Mouse (Mus musculus) forebrain, embryonic 15.5 days (tissue): ENCODE measurements around the gene Atf7ip. TPM values are rescaled to one million over a fixed set of nuclear protein-coding genes. Genes with fewer than 3 reads are reported as not detected.

Experiments used
- ATAC-seq: fragments of 200-750 bp; cut with Nextera tagmentation; replicated peaks from 2 replicates; pipeline ENCODE4 v1.8.0; 2017; ENCODE audit warnings: mild to moderate bottlenecking, moderate TSS enrichment, moderate library complexity
- H3K27ac ChIP-seq: fragments of 300-500 bp; sonication (generic); replicated peaks from 2 replicates; pipeline ENCODE4 v1.5.1; 2015; ENCODE audit warnings: mild to moderate bottlenecking, inconsistent platforms
- H3K27me3 ChIP-seq: fragments of 300-500 bp; sonication (generic); 2 replicates; pipeline ENCODE4 v1.6.1; 2015; ENCODE audit warnings: inconsistent platforms
- H3K36me3 ChIP-seq: fragments of 300-500 bp; sonication (generic); 2 replicates; pipeline ENCODE4 v1.6.1; 2015; ENCODE audit warnings: mild to moderate bottlenecking, inconsistent platforms
- H3K4me1 ChIP-seq: fragments of 300-500 bp; sonication (generic); 2 replicates; pipeline ENCODE4 v1.6.1; 2015; ENCODE audit warnings: inconsistent platforms
- H3K4me2 ChIP-seq: fragments of 300-500 bp; sonication (generic); replicated peaks from 2 replicates; pipeline ENCODE4 v1.6.1; 2015; ENCODE audit warnings: mild to moderate bottlenecking, inconsistent platforms
- H3K4me3 ChIP-seq: fragments of 300-500 bp; sonication (generic); 2 replicates; pipeline ENCODE4 v1.5.1; 2015; ENCODE audit warnings: mild to moderate bottlenecking, inconsistent platforms
- H3K9ac ChIP-seq: fragments of 300-500 bp; sonication (generic); replicated peaks from 2 replicates; pipeline ENCODE4 v1.6.1; 2015; ENCODE audit warnings: mild to moderate bottlenecking, inconsistent platforms
- H3K9me3 ChIP-seq: fragments of 300-500 bp; sonication (generic); 2 replicates; pipeline ENCODE4 v1.6.1; 2016; ENCODE audit warnings: inconsistent platforms
- WGBS: fragments of 180-500 bp; shearing (Covaris S2); methylation state at CpG from one replicate; pipeline ENCODE4 v1.1.7; 2015; ENCODE audit warnings: mixed read lengths; 5-methylcytosine and 5-hydroxymethylcytosine counted together
- polyA plus RNA-seq: library from polyadenylated mRNA; unstranded; fragments of >200 nt; fragmentation: Nextera tagmentation; extraction: Ambion mirVana; gene quantifications from 2 replicates; pipeline ENCODE4 v1.2.1, GENCODE M21; 2015

Atf7ip gene
- polyA plus RNA-seq, 1 experiment from 2014 or later: 45.6 TPM

DNA sequence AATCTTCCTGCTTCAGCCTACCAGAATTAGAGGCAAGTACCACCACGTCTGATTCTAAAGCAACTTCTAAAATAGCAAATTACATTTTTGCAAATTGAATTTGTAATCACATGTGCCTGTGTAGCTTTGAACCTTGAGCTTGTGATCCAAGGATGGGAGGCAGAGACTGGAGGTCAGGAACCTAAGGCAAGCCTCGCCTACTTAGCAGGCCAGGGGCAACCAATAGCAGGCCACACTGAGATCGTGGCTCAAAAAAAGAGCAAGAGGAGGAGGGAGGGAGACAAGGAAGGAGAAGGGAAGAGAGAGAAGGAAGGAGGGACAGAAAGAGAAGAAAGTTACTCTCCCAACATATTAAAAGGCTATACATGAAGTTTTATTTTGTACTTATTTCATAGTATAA is 28.5 kb downstream of the Atf7ip start:
- 55% methylated on average over 3 of the region's 3 CpGs for WGBS
- Histone ChIP-seq H3K27ac (peak overlapping the region; percentile 56), H3K4me1 (peaks cover 37% of the 10 kb centered on the region), H3K27me3 (no peaks in the 10 kb centered on the region), H3K4me3 (no peak overlapping the region), H3K4me2 (no peak overlapping the region; the same call in 1 of the 2 replicates), H3K9ac (no peak overlapping the region), H3K9me3 (no peaks in the 10 kb centered on the region), H3K36me3 (peaks cover 4% of the 10 kb centered on the region; the same call in 1 of the 2 replicates)
- ATAC-seq: no peak

DNA sequence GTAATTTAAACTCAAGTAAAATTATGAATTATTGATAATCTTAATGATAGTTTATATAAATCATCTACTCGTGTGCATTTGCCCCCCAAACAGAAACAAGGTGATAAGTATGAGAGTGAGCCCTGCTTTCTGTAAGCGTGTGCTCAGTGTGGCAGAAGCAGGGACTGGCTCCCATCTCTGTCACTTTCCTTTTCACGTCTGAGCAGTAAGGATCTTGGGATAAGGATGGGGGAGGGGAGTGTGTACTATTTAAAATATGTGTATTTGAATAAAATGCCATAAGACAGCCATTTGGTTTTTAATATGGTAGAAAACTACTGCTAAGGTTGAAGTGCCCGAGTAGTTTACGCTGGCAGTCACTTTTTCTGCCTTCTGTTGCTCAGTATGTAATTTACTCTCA is 29.2 kb downstream of the Atf7ip start:
- 46% methylated on average over 5 of the region's 5 CpGs for WGBS
- Histone ChIP-seq H3K9me3 (no peaks in the 10 kb centered on the region; the same call in 1 of the 2 replicates), H3K27ac (peak overlapping the region; percentile 76), H3K36me3 (peaks cover 4% of the 10 kb centered on the region; the same call in 1 of the 2 replicates), H3K9ac (0 out of 2 replicates have a peak overlapping the region, but pooled peaks have one; percentile 10), H3K4me3 (no peak overlapping the region), H3K27me3 (no peaks in the 10 kb centered on the region), H3K4me2 (peak overlapping the region; percentile 27), H3K4me1 (peaks cover 37% of the 10 kb centered on the region)
- no peak for ATAC-seq

DNA sequence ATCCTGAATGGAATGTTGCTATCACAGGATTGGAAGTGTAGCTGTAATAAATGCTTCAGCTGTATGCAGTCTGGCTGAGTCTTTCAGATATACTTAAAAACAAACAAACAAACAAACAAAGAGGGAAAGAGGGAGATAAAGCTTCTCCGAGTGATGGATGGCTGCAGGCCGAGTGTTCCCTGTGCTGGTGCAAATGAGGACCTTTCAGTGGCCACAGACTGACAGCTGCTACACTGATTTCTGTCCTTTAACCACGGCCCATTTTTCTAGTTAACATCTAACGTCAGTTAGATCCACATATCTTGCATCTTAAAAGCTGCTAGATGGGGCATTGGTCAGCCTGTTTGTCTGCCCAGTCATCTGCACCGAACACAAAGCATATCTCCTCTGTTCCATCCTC is 30.2 kb downstream of the Atf7ip start:
- peaks cover 8% of the 10 kb centered on the region; the same call in 1 of the 2 replicates for H3K36me3 ChIP-seq
- H3K4me2 ChIP-seq: peak overlapping the region; percentile 24
- H3K4me3 ChIP-seq: no peak overlapping the region
- peak overlapping the region; percentile 20; the same call in 1 of the 2 replicates for H3K9ac ChIP-seq
- WGBS: 26% methylated on average over 5 of the region's 5 CpGs
- H3K27me3 ChIP-seq: no peaks in the 10 kb centered on the region
- no peak for ATAC-seq
- peaks cover 44% of the 10 kb centered on the region for H3K4me1 ChIP-seq
- H3K9me3 ChIP-seq: no peaks in the 10 kb centered on the region; the same call in 1 of the 2 replicates
- peak overlapping the region; percentile 70 for H3K27ac ChIP-seq

DNA sequence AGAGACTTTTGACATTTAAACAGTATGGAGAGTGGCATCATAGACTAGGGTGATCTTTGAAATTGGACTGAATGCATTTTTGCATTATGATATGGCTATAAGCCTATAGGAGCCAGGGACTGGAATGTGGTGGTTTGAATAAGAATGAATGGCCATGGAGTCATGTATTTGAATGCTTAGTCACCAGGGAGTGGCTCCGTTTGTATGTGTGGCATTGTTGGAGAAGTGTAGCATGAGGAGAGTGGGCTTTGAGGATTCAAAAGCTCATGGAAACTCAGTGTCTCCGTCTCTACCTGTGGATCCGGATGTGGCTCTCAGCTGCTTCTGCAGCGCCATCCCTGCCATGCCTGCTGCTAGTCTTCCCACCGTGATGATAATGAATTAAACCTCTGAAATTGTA is 35.4 kb downstream of the Atf7ip start:
- H3K9ac ChIP-seq: no peak overlapping the region
- 11% methylated on average over 5 of the region's 5 CpGs for WGBS

DNA sequence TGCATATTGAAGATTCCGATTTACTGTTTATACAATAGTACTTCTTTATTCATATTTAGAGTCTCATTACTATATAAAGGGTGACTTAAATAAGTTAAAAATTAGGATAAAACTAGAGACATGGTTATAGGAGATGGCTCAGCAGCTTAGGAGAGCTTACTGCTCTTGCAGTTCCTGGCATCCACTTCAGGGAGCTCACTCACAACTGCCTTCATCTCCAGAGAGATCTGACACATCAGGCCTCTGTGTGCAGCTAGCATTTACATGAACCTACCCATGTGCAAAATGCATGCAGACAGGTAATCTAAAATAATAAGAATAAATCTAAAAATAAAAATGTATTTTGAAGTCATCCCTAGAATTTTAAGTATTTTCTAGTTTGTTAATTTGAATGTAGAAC is 36.1 kb downstream of the Atf7ip start:
- H3K9me3 ChIP-seq: no peaks in the 10 kb centered on the region; the same call in 1 of the 2 replicates
- no peak overlapping the region for H3K4me3 ChIP-seq
- H3K9ac ChIP-seq: no peak overlapping the region
- ATAC-seq: no peak
- no peak overlapping the region for H3K4me2 ChIP-seq
- no peaks in the 10 kb centered on the region for H3K27me3 ChIP-seq
- WGBS: 51% methylated on average over 1 of the region's 1 CpGs
- peak overlapping the region; percentile 68 for H3K27ac ChIP-seq
- H3K36me3 ChIP-seq: peaks cover 8% of the 10 kb centered on the region; the same call in 1 of the 2 replicates
- peaks cover 40% of the 10 kb centered on the region for H3K4me1 ChIP-seq

More for the DNA sequence above, 35.4 kb downstream of the Atf7ip start:
- no peaks in the 10 kb centered on the region for H3K27me3 ChIP-seq
- peaks cover 40% of the 10 kb centered on the region for H3K4me1 ChIP-seq
- peak overlapping the region; percentile 4; the same call in 1 of the 2 replicates for H3K4me3 ChIP-seq
- no peaks in the 10 kb centered on the region; the same call in 1 of the 2 replicates for H3K9me3 ChIP-seq
- H3K4me2 ChIP-seq: peak overlapping the region; percentile 17
- peak overlapping the region; percentile 68 for H3K27ac ChIP-seq
- H3K36me3 ChIP-seq: peaks cover 8% of the 10 kb centered on the region; the same call in 1 of the 2 replicates
- no peak for ATAC-seq

GRCm38 (mm10) chr6:136543164-136543563 is 37.2 kb downstream of the Atf7ip start:
- ATAC-seq: peak; percentile 85
- Histone ChIP-seq H3K4me2 (peak overlapping the region; percentile 25; the same call in 1 of the 2 replicates), H3K27me3 (no peaks in the 10 kb centered on the region), H3K9ac (0 out of 2 replicates have a peak overlapping the region, but pooled peaks have one; percentile 10), H3K4me1 (peaks cover 46% of the 10 kb centered on the region), H3K4me3 (no peak overlapping the region), H3K27ac (peak overlapping the region; percentile 87), H3K9me3 (no peaks in the 10 kb centered on the region; the same call in 1 of the 2 replicates), H3K36me3 (peaks cover 5% of the 10 kb centered on the region; the same call in 1 of the 2 replicates)
- under 1% methylated on average over 6 of the region's 6 CpGs for WGBS

GRCm38 (mm10) chr6:136545284-136545870 is 39.4 kb downstream of the Atf7ip start:
- WGBS: 81% methylated on average over 11 of the region's 11 CpGs
- H3K4me1 ChIP-seq: peaks cover 60% of the 10 kb centered on the region

GRCm38 (mm10) chr6:136546286-136546685 is 40.3 kb downstream of the Atf7ip start:
- ATAC-seq: no peak
- H3K27ac ChIP-seq: peak overlapping the region; percentile 46
- no peaks in the 10 kb centered on the region for H3K36me3 ChIP-seq
- H3K4me2 ChIP-seq: no peak overlapping the region
- no peak overlapping the region for H3K9ac ChIP-seq
- no peak overlapping the region for H3K4me3 ChIP-seq
- H3K4me1 ChIP-seq: peaks cover 51% of the 10 kb centered on the region
- H3K27me3 ChIP-seq: no peaks in the 10 kb centered on the region
- 85% methylated on average over 2 of the region's 2 CpGs for WGBS
- H3K9me3 ChIP-seq: no peaks in the 10 kb centered on the region

More at GRCm38 (mm10) chr6:136545284-136545870, 39.4 kb downstream of the Atf7ip start:
- Histone ChIP-seq H3K27ac (peak overlapping the region; percentile 50), H3K9me3 (no peaks in the 10 kb centered on the region), H3K4me2 (no peak overlapping the region), H3K4me3 (no peak overlapping the region), H3K9ac (no peak overlapping the region), H3K36me3 (peaks cover 4% of the 10 kb centered on the region; the same call in 1 of the 2 replicates), H3K27me3 (no peaks in the 10 kb centered on the region)
- ATAC-seq: no peak

DNA sequence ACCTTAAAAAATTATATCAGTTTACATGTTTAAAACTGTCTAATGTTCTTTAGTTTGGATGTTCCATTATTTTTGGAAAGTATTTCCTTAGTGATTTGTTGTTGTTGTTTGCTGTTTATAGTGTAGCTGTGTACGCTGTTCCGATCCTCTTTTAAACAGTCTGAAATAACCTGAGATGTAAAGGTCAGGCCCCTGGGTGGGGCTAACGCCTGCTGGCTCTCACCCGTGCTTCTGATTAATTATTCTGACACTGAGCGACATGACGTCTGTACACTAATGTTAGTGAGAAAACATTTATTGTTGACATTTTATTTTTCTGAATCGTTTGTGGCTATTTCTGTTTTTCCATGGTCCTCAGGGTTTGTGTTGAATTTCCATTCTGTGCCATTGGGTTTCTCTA is 41.0 kb downstream of the Atf7ip start:
- Histone ChIP-seq H3K27me3 (no peaks in the 10 kb centered on the region), H3K4me3 (no peak overlapping the region), H3K27ac (peak overlapping the region; percentile 80), H3K9ac (no peak overlapping the region), H3K36me3 (no peaks in the 10 kb centered on the region), H3K4me1 (peaks cover 44% of the 10 kb centered on the region), H3K4me2 (peak overlapping the region; percentile 23), H3K9me3 (no peaks in the 10 kb centered on the region)
- WGBS: 23% methylated on average over 7 of the region's 7 CpGs
- ATAC-seq: no peak

DNA sequence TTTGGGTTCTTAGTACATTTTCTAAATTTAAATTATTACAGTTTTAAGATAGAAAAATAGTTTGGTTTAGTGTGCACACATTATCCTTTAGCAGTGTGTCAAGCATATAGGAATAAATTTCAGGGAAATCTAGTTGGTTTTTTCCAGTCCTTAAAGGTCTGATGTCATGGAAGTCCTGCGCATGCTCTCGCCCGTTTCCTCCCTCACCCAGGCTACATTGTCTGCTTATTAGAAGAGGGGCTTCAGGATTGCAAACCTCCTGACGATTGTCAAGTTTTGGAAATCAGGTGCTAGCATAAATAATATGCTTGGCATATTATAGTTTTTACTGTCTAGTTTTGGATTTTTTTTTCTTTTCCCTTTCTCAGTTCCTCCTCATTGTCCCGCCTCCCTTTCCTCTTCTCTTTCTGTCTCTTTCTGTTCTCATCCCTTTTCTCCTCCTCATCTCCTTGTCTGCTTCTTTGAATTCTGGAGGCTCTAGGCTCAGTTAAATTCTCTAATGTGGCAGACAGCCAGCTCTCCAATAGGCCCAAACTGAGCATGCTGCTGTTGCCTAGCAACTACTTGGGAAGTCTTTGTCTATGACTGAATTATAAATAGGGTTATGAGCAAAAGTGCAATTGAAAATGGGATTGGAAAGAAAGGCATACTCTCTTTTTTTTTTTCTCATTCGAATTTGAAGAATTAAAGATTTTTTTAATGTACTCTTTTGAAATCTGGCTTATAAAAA is 42.2 kb downstream of the Atf7ip start:
- 8% methylated on average over 6 of the region's 6 CpGs for WGBS
- peak overlapping the region; percentile 31 for H3K4me2 ChIP-seq
- peak; percentile 92 for ATAC-seq

DNA sequence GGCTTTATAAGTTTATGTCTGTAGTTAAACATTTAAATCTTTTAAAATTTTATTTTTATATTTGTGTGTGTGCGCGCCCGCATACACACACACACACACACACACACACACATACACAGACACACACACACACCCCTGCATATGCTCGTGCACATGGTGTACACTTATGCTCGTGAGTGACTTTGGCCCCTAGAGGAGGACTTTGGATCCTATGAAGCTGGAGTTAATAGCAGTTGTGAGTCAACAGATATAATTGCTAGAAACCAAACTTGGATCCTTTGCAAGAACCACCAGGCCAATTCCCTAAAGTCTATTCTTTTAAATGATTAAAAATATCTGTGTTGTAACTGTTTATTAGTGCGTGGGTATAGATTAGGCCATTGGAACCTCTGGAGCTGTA is 42.8 kb downstream of the Atf7ip start:
- Histone ChIP-seq H3K36me3 (no peaks in the 10 kb centered on the region), H3K9me3 (no peaks in the 10 kb centered on the region), H3K27me3 (no peaks in the 10 kb centered on the region), H3K9ac (no peak overlapping the region), H3K4me1 (peaks cover 29% of the 10 kb centered on the region), H3K4me3 (no peak overlapping the region), H3K27ac (peak overlapping the region; percentile 98), H3K4me2 (no peak overlapping the region; the same call in 1 of the 2 replicates)
- WGBS: 62% methylated on average over 6 of the region's 6 CpGs
- no peak for ATAC-seq

More for the DNA sequence above, 42.2 kb downstream of the Atf7ip start:
- 0 out of 2 replicates have a peak overlapping the region, but pooled peaks have one; percentile 9 for H3K4me3 ChIP-seq
- no peaks in the 10 kb centered on the region for H3K9me3 ChIP-seq
- H3K36me3 ChIP-seq: no peaks in the 10 kb centered on the region
- H3K27me3 ChIP-seq: no peaks in the 10 kb centered on the region
- peak overlapping the region; percentile 98 for H3K27ac ChIP-seq
- no peak overlapping the region for H3K9ac ChIP-seq
- peaks cover 35% of the 10 kb centered on the region for H3K4me1 ChIP-seq

DNA sequence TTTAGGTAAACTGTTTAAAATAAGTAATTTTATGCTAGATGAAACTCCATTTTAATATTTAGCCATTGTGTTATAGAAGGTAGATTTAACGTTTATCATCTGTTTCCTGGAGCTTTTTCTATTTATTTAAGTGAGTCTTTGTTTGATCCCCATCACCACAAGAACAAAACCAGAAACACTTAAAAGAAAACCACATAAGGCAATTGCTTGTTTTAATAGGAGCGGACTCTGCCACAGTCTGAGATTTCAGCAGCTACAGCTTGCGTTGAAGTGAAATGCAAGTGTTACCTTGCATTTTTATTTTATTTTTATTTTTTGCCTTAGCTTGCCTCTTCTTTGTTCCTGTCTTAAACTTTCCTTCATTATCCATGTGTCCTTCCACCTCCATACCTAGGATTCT is 43.6 kb downstream of the Atf7ip start:
- no peak for ATAC-seq
- H3K4me2 ChIP-seq: no peak overlapping the region
- WGBS: 86% methylated on average over 3 of the region's 3 CpGs
- peak overlapping the region; percentile 85 for H3K27ac ChIP-seq
- peaks cover 29% of the 10 kb centered on the region for H3K4me1 ChIP-seq
- H3K36me3 ChIP-seq: no peaks in the 10 kb centered on the region
- no peak overlapping the region for H3K4me3 ChIP-seq
- no peaks in the 10 kb centered on the region for H3K27me3 ChIP-seq
- H3K9ac ChIP-seq: no peak overlapping the region
- no peaks in the 10 kb centered on the region for H3K9me3 ChIP-seq
